In genomic region chrX:20364391-20365365, GRCm38 (mm10) we compare ENCODE assay signal across 8 mouse cellular contexts. TPM values are rescaled to one million over a fixed set of nuclear protein-coding genes. Genes with fewer than 3 reads are reported as not detected.
A peak's percentile ranks its signal among the peaks of the same experiment; 100 is the strongest.
DNase-seq lines count a peak whose midpoint lies in the region; ATAC-seq lines count a peak whose summit lies in the region.

Gene Rp2 (plus strand): TSS chrX:20364481.

- peak; percentile 100 for ATAC-seq in inflammation-experienced regulatory T-cells, adult 6 months
- peak; percentile 100 for ATAC-seq in megakaryocyte-erythroid progenitor cell, adult 5-6 weeks (replicated peaks; ENCODE audit: low FRiP score, low TSS enrichment, poor library complexity, severe bottlenecking)

- DNase-seq in adipocyte (ENCODE audit: low spot score) = peak; percentile 82
- DNase-seq in embryo, embryonic 10 days (ENCODE audit: low spot score) = peak; percentile 88
- DNase-seq in gastrocnemius, postnatal 10 days = peak; percentile 61
- peak; percentile 74 to 85 for DNase-seq in left cerebral cortex, postnatal 10 days (ENCODE audit: extremely low spot score in 1 of 2, low spot score in 2 of 2)
- peak; percentile 76 for DNase-seq in right cerebral cortex, postnatal 25 days
- DNase-seq in urinary bladder, postnatal 4 days (ENCODE audit: low spot score in 2 of 2) = peak; percentile 69 to 74

- intact Hi-C loops in left cerebral cortex, postnatal 10 days (cut with DNase I) = no loop called here

RNA-seq across cellular contexts. Expression of gene Rp2, which starts in this region (rescaled TPM):
- 1 to 10 TPM; 7.3 to 9.2 TPM for total RNA-seq in gastrocnemius, postnatal 10 days (2021)
- polyA plus RNA-seq in inflammation-experienced regulatory T-cells, adult 6 months (2017; shearing (Covaris generic)) = 10 to 100 TPM in 1 of 3 experiments, 1 to 10 TPM in 2; 7.2 to 16.9 (median 9.9) TPM
- total RNA-seq in left cerebral cortex, postnatal 10 days (2021) = 10 to 100 TPM; 13.1 to 14.0 TPM
- total RNA-seq in megakaryocyte-erythroid progenitor cell, adult 5-6 weeks (2014; fragmentation: Nextera tagmentation) = 16.1 and 18.7 TPM in 2 replicates
- total RNA-seq in megakaryocyte-erythroid progenitor cell, adult 5-6 weeks (2017) = 21.7 and 26.5 TPM in 2 replicates

Comparison
In these comparisons a context has a peak if more than half of its experiments do, and no peak if none do; other contexts are left out.
1. Peak in every context shown above with its lines: DNase-seq and ATAC-seq.